Mouse (Mus musculus): Measurements from ENCODE around the gene Gm49359.
"Not testable (repeated sequence)": the region's sequence is repeated elsewhere in the genome, so short reads cannot be mapped to it uniquely, and the experiment has no call there.

Gene Gm49359

GRCm38 (mm10) chr13:62466424-62467334, at the start of gene Gm49359:
TSS of gene Gm49359 (minus strand) at chr13:62466832.
- CTCF ChIA-PET: not testable (repeated sequence)

GRCm38 (mm10) chr13:62510641-62511420, 44.2 kb upstream of the Gm49359 start:
- CTCF ChIA-PET: not testable (repeated sequence)

GRCm38 (mm10) chr13:62472661-62473060, 6.0 kb upstream of the Gm49359 start:
- CTCF ChIA-PET: not testable (repeated sequence)

- CTCF ChIA-PET: not testable (repeated sequence)
Measured at GRCm38 (mm10) chr13:62469947-62470346, 3.3 kb upstream of the Gm49359 start.
